Mouse (Mus musculus): ENCODE data around the gene Lingo2. TPM values are rescaled to one million over a fixed set of nuclear protein-coding genes. Genes with fewer than 3 reads are reported as not detected.
"Not testable (repeated sequence)": the region's sequence is repeated elsewhere in the genome, so short reads cannot be mapped to it uniquely, and the experiment has no call there.

Gene Lingo2
- polyA plus RNA-seq, 1 experiment from 2014 or later, result 0.21 TPM

- H3K4me1 ChIP-seq (replicated peaks), result no peaks in the 10 kb centered on the region
- no peaks in the 10 kb centered on the region for H3K27me3 ChIP-seq
- no peaks in the 10 kb centered on the region for H3K36me3 ChIP-seq
- no peak for ATAC-seq (replicated peaks; ENCODE audit: insufficient number of reproducible peaks, insufficient read depth, low FRiP score, low read depth)
- no peak overlapping the region for H3K27ac ChIP-seq
- 84% methylated on average over 6 of the region's 6 CpGs for WGBS
- H3K9me3 ChIP-seq (replicated peaks), result no peaks in the 10 kb centered on the region
- H3K4me2 ChIP-seq, result no peak overlapping the region
- no peak overlapping the region for H3K9ac ChIP-seq
- H3K4me3 ChIP-seq, result no peak overlapping the region
Measured at GRCm38 (mm10) chr4:36078910-36079525, 872.5 kb downstream of the Lingo2 start.

- H3K9ac ChIP-seq; H3K4me3 ChIP-seq; H3K4me1 ChIP-seq (replicated peaks); H3K27me3 ChIP-seq; ATAC-seq (replicated peaks; ENCODE audit: insufficient number of reproducible peaks, insufficient read depth, low FRiP score, low read depth); H3K36me3 ChIP-seq; H3K9me3 ChIP-seq (replicated peaks); H3K27ac ChIP-seq; H3K4me2 ChIP-seq: not testable (repeated sequence)
- WGBS, result 22% methylated on average over 1 of the region's 1 CpGs
Measured at GRCm38 (mm10) chr4:36064701-36065100, 886.8 kb downstream of the Lingo2 start.

- WGBS, result 68% methylated on average over 6 of the region's 6 CpGs
- Histone ChIP-seq H3K27ac (no peak overlapping the region), H3K9me3 (replicated peaks) (no peaks in the 10 kb centered on the region), H3K27me3 (no peaks in the 10 kb centered on the region), H3K4me3 (no peak overlapping the region), H3K4me2 (no peak overlapping the region), H3K4me1 (replicated peaks) (no peaks in the 10 kb centered on the region), H3K9ac (no peak overlapping the region), H3K36me3 (no peaks in the 10 kb centered on the region)
- ATAC-seq (replicated peaks; ENCODE audit: insufficient number of reproducible peaks, insufficient read depth, low FRiP score, low read depth), result no peak
Measured at GRCm38 (mm10) chr4:36052791-36053376, 898.7 kb downstream of the Lingo2 start.

- Histone ChIP-seq H3K36me3 (no peaks in the 10 kb centered on the region), H3K9ac (no peak overlapping the region), H3K4me1 (replicated peaks) (no peaks in the 10 kb centered on the region), H3K27me3 (no peaks in the 10 kb centered on the region), H3K4me2 (no peak overlapping the region), H3K27ac (no peak overlapping the region), H3K9me3 (replicated peaks) (no peaks in the 10 kb centered on the region), H3K4me3 (no peak overlapping the region)
- 82% methylated on average over 3 of the region's 3 CpGs for WGBS
- no peak for ATAC-seq (replicated peaks; ENCODE audit: insufficient number of reproducible peaks, insufficient read depth, low FRiP score, low read depth)
Measured at GRCm38 (mm10) chr4:36040361-36040760, 911.2 kb downstream of the Lingo2 start.

GRCm38 (mm10) chr4:36038742-36039141, 912.8 kb downstream of the Lingo2 start:
- Histone ChIP-seq H3K27me3 (no peaks in the 10 kb centered on the region), H3K27ac (no peak overlapping the region), H3K4me2 (no peak overlapping the region), H3K9me3 (replicated peaks) (no peaks in the 10 kb centered on the region), H3K9ac (no peak overlapping the region), H3K4me1 (replicated peaks) (no peaks in the 10 kb centered on the region), H3K4me3 (no peak overlapping the region), H3K36me3 (no peaks in the 10 kb centered on the region)
- no peak for ATAC-seq (replicated peaks; ENCODE audit: insufficient number of reproducible peaks, insufficient read depth, low FRiP score, low read depth)
- WGBS, result 86% methylated on average over 2 of the region's 2 CpGs

- H3K4me3 ChIP-seq, result no peak overlapping the region
- 63% methylated on average over 5 of the region's 5 CpGs for whole genome bisulfite sequencing
- H3K4me2 ChIP-seq, result no peak overlapping the region
- no peaks in the 10 kb centered on the region for H3K27me3 ChIP-seq
- no peak overlapping the region for H3K9ac ChIP-seq
- H3K4me1 ChIP-seq (replicated peaks), result no peaks in the 10 kb centered on the region
- ATAC-seq (replicated peaks; ENCODE audit: insufficient number of reproducible peaks, insufficient read depth, low FRiP score, low read depth), result no peak
- H3K9me3 ChIP-seq (replicated peaks), result no peaks in the 10 kb centered on the region
- no peaks in the 10 kb centered on the region for H3K36me3 ChIP-seq
- H3K27ac ChIP-seq, result no peak overlapping the region
Measured at GRCm38 (mm10) chr4:36032039-36032438, 919.5 kb downstream of the Lingo2 start.

GRCm38 (mm10) chr4:36014181-36014580, 937.4 kb downstream of the Lingo2 start:
- Histone ChIP-seq H3K27ac (no peak overlapping the region), H3K4me2 (no peak overlapping the region), H3K36me3 (no peaks in the 10 kb centered on the region), H3K9me3 (replicated peaks) (no peaks in the 10 kb centered on the region), H3K9ac (no peak overlapping the region), H3K4me1 (replicated peaks) (0 out of 2 replicates have a peak, but pooled peaks cover 4% of the 10 kb centered on the region), H3K4me3 (no peak overlapping the region), H3K27me3 (no peaks in the 10 kb centered on the region)
- WGBS, result 45% methylated on average over 4 of the region's 4 CpGs
- ATAC-seq (replicated peaks; ENCODE audit: insufficient number of reproducible peaks, insufficient read depth, low FRiP score, low read depth), result no peak

GRCm38 (mm10) chr4:35992005-35992763, 959.4 kb downstream of the Lingo2 start:
- Histone ChIP-seq H3K27me3 (no peaks in the 10 kb centered on the region), H3K4me1 (replicated peaks) (no peaks in the 10 kb centered on the region), H3K27ac (no peak overlapping the region), H3K4me2 (no peak overlapping the region), H3K9me3 (replicated peaks) (no peaks in the 10 kb centered on the region), H3K9ac (no peak overlapping the region), H3K36me3 (no peaks in the 10 kb centered on the region), H3K4me3 (no peak overlapping the region)
- no peak for ATAC-seq (replicated peaks; ENCODE audit: insufficient number of reproducible peaks, insufficient read depth, low FRiP score, low read depth)
- WGBS, result 68% methylated on average over 2 of the region's 2 CpGs

GRCm38 (mm10) chr4:35986012-35986411, 965.5 kb downstream of the Lingo2 start:
- no peak overlapping the region for H3K9ac ChIP-seq
- H3K27ac ChIP-seq, result no peak overlapping the region
- H3K27me3 ChIP-seq, result no peaks in the 10 kb centered on the region
- 78% methylated on average over 6 of the region's 6 CpGs for WGBS
- H3K9me3 ChIP-seq (replicated peaks), result no peaks in the 10 kb centered on the region
- H3K4me3 ChIP-seq, result no peak overlapping the region
- H3K36me3 ChIP-seq, result no peaks in the 10 kb centered on the region
- ATAC-seq (replicated peaks; ENCODE audit: insufficient number of reproducible peaks, insufficient read depth, low FRiP score, low read depth), result no peak
- H3K4me2 ChIP-seq, result no peak overlapping the region
- H3K4me1 ChIP-seq (replicated peaks), result no peaks in the 10 kb centered on the region

GRCm38 (mm10) chr4:35963532-35963931, 988.0 kb downstream of the Lingo2 start:
- no peak overlapping the region for H3K4me2 ChIP-seq
- WGBS, result 80% methylated on average over 4 of the region's 4 CpGs
- H3K36me3 ChIP-seq, result no peaks in the 10 kb centered on the region
- no peak for ATAC-seq (replicated peaks; ENCODE audit: insufficient number of reproducible peaks, insufficient read depth, low FRiP score, low read depth)
- no peak overlapping the region for H3K9ac ChIP-seq
- no peak overlapping the region for H3K27ac ChIP-seq
- H3K9me3 ChIP-seq (replicated peaks), result no peaks in the 10 kb centered on the region
- H3K27me3 ChIP-seq, result no peaks in the 10 kb centered on the region
- no peak overlapping the region for H3K4me3 ChIP-seq
- no peaks in the 10 kb centered on the region for H3K4me1 ChIP-seq (replicated peaks)

- Histone ChIP-seq H3K9ac (no peak overlapping the region), H3K4me1 (replicated peaks) (no peaks in the 10 kb centered on the region), H3K27ac (no peak overlapping the region), H3K36me3 (no peaks in the 10 kb centered on the region), H3K27me3 (no peaks in the 10 kb centered on the region), H3K9me3 (replicated peaks) (no peaks in the 10 kb centered on the region), H3K4me3 (no peak overlapping the region), H3K4me2 (no peak overlapping the region)
- ATAC-seq (replicated peaks; ENCODE audit: insufficient number of reproducible peaks, insufficient read depth, low FRiP score, low read depth), result no peak
Measured at GRCm38 (mm10) chr4:35951894-35952293, 999.7 kb downstream of the Lingo2 start.

- Histone ChIP-seq H3K9me3 (replicated peaks) (no peaks in the 10 kb centered on the region), H3K27ac (no peak overlapping the region), H3K36me3 (no peaks in the 10 kb centered on the region), H3K9ac (no peak overlapping the region), H3K4me2 (no peak overlapping the region), H3K4me1 (replicated peaks) (no peaks in the 10 kb centered on the region), H3K4me3 (no peak overlapping the region), H3K27me3 (no peaks in the 10 kb centered on the region)
- no peak for ATAC-seq (replicated peaks; ENCODE audit: insufficient number of reproducible peaks, insufficient read depth, low FRiP score, low read depth)
- WGBS, result 76% methylated on average over 3 of the region's 3 CpGs
Measured at GRCm38 (mm10) chr4:35951251-35951650, 1000.3 kb downstream of the Lingo2 start.

All from heart, embryonic 15.5 days (tissue).